Mouse (Mus musculus) erythroid progenitor cell, adult 5-6 weeks (primary cell): ENCODE results near the gene DXBay18. TPM values are rescaled to one million over a fixed set of nuclear protein-coding genes. Genes with fewer than 3 reads are reported as not detected.
"Not testable (repeated sequence)": the region's sequence is repeated elsewhere in the genome, so short reads cannot be mapped to it uniquely, and the experiment has no call there.

Experiments
- ATAC-seq: replicated peaks from 2 replicates; pipeline ENCODE4 v1.8.0; 2016; ENCODE audit warnings: moderate number of reproducible peaks, mild to moderate bottlenecking, moderate TSS enrichment, inconsistent platforms; ENCODE audit not compliant: poor library complexity, low FRiP score, severe bottlenecking
- total RNA-seq, 2 experiments: library from RNA; stranded (forward) in 1 of 2; stranded (reverse) in 1 of 2; fragments of 150-400 nt in 1 of 2; fragments of 186-747, 209-891 nt in 1 of 2; gene quantifications; 2 replicates each; pipeline versions ENCODE4 v1.2.3 to v1.2.4; 2015 to 2017; ENCODE audit warnings: low replicate concordance in 2 of 2

Gene DXBay18
- not detected in 2 replicates for total RNA-seq (2015; ENCODE audit: low replicate concordance)
- not detected in 2 replicates for total RNA-seq (2017; ENCODE audit: low replicate concordance)

GRCm38 (mm10) chrX:73149350-73149749, at the start of gene DXBay18:
Gene DXBay18 (minus strand): TSS chrX:73149450.
- not testable (repeated sequence) for ATAC-seq

- ATAC-seq: not testable (repeated sequence)
Measured at GRCm38 (mm10) chrX:73191934-73192333, 42.7 kb upstream of the DXBay18 start, which contains the start of gene Xlr3b. Gene Xlr3b (plus strand): TSS chrX:73192207.

- not testable (repeated sequence) for ATAC-seq
Measured at GRCm38 (mm10) chrX:73176889-73177288, 27.6 kb upstream of the DXBay18 start, which contains the start of gene Spin2d. Gene Spin2d (minus strand): TSS chrX:73176989.

GRCm38 (mm10) chrX:73148496-73148895, 754 bp downstream of the DXBay18 start, which contains the start of gene Xlr5b:
Gene Xlr5b (plus strand): TSS chrX:73148796.
- not testable (repeated sequence) for ATAC-seq

GRCm38 (mm10) chrX:73143218-73143618, 6.0 kb downstream of the DXBay18 start:
- ATAC-seq: not testable (repeated sequence)

- not testable (repeated sequence) for ATAC-seq
Measured at GRCm38 (mm10) chrX:73122859-73123829, 26.1 kb downstream of the DXBay18 start.

GRCm38 (mm10) chrX:73116747-73117146, 32.5 kb downstream of the DXBay18 start, which contains the start of gene Gm14685:
Gene Gm14685 (plus strand): TSS chrX:73117047.
- ATAC-seq: not testable (repeated sequence)

GRCm38 (mm10) chrX:73096941-73097508, 52.2 kb downstream of the DXBay18 start, which contains the start of gene Xlr3a:
Gene Xlr3a (minus strand): TSS chrX:73097095.
- ATAC-seq: not testable (repeated sequence)

Other genes starting within 250 kb of the DXBay18 start
- gene Cetn2, start 231.0 kb downstream of the DXBay18 start, total RNA-seq (2015; ENCODE audit: low replicate concordance): 13.0 and 23.5 TPM in 2 replicates
- gene Cetn2, start 231.0 kb downstream of the DXBay18 start, total RNA-seq (2017; ENCODE audit: low replicate concordance): 20.4 and 26.8 TPM in 2 replicates
- 14.3 and 17.7 TPM in 2 replicates for gene Nsdhl, start 230.9 kb downstream of the DXBay18 start, total RNA-seq (2015; ENCODE audit: low replicate concordance)
- gene Nsdhl, start 230.9 kb downstream of the DXBay18 start, total RNA-seq (2017; ENCODE audit: low replicate concordance): 10.8 and 16.8 TPM in 2 replicates
- gene Zfp185, start 162.1 kb downstream of the DXBay18 start, total RNA-seq (2015; ENCODE audit: low replicate concordance): not detected in 2 replicates
- not detected in 2 replicates for gene Zfp185, start 162.1 kb downstream of the DXBay18 start, total RNA-seq (2017; ENCODE audit: low replicate concordance)
- gene Pnma5, start 112.3 kb downstream of the DXBay18 start, total RNA-seq (2015; ENCODE audit: low replicate concordance): not detected in 2 replicates
- gene Pnma5, start 112.3 kb downstream of the DXBay18 start, total RNA-seq (2017; ENCODE audit: low replicate concordance): not detected in 2 replicates
- gene Pnma3, start 84.7 kb downstream of the DXBay18 start, total RNA-seq (2015; ENCODE audit: low replicate concordance): not detected in 2 replicates
- not detected in 2 replicates for gene Pnma3, start 84.7 kb downstream of the DXBay18 start, total RNA-seq (2017; ENCODE audit: low replicate concordance)
- gene Xlr4a, start 67.0 kb downstream of the DXBay18 start, total RNA-seq (2015; ENCODE audit: low replicate concordance): 2.9 and 12.2 TPM in 2 replicates
- 2.3 TPM in 1 of 2 replicates, not detected in the other for gene Xlr4a, start 67.0 kb downstream of the DXBay18 start, total RNA-seq (2017; ENCODE audit: low replicate concordance)
- not detected in 2 replicates for gene Xlr3a, start 52.4 kb downstream of the DXBay18 start, total RNA-seq (2015; ENCODE audit: low replicate concordance)
- not detected in 2 replicates for gene Xlr3a, start 52.4 kb downstream of the DXBay18 start, total RNA-seq (2017; ENCODE audit: low replicate concordance)
- gene Gm14685, start 32.4 kb downstream of the DXBay18 start, total RNA-seq (2015; ENCODE audit: low replicate concordance): not detected in 2 replicates
- gene Gm14685, start 32.4 kb downstream of the DXBay18 start, total RNA-seq (2017; ENCODE audit: low replicate concordance): not detected in 2 replicates
- not detected in 2 replicates for gene Xlr5b, start 654 bp downstream of the DXBay18 start, total RNA-seq (2015; ENCODE audit: low replicate concordance)
- not detected in 2 replicates for gene Xlr5b, start 654 bp downstream of the DXBay18 start, total RNA-seq (2017; ENCODE audit: low replicate concordance)
- gene Spin2d, start 27.5 kb upstream of the DXBay18 start, total RNA-seq (2015; ENCODE audit: low replicate concordance): not detected in 2 replicates
- gene Spin2d, start 27.5 kb upstream of the DXBay18 start, total RNA-seq (2017; ENCODE audit: low replicate concordance): not detected in 2 replicates
- not detected in 2 replicates for gene Xlr3b, start 42.8 kb upstream of the DXBay18 start, total RNA-seq (2015; ENCODE audit: low replicate concordance)
- gene Xlr3b, start 42.8 kb upstream of the DXBay18 start, total RNA-seq (2017; ENCODE audit: low replicate concordance): 1.4 TPM in 1 of 2 replicates, not detected in the other
- gene Xlr4b, start 64.9 kb upstream of the DXBay18 start, total RNA-seq (2015; ENCODE audit: low replicate concordance): 2.9 and 10.8 TPM in 2 replicates
- gene Xlr4b, start 64.9 kb upstream of the DXBay18 start, total RNA-seq (2017; ENCODE audit: low replicate concordance): 5.5 TPM in 1 of 2 replicates, not detected in the other
- 1.7 and 1.8 TPM in 2 replicates for gene F8a, start 78.8 kb upstream of the DXBay18 start, total RNA-seq (2015; ENCODE audit: low replicate concordance)
- 1.3 TPM in 2 replicates for gene F8a, start 78.8 kb upstream of the DXBay18 start, total RNA-seq (2017; ENCODE audit: low replicate concordance)
- gene Xlr4c, start 93.7 kb upstream of the DXBay18 start, total RNA-seq (2015; ENCODE audit: low replicate concordance): 7.1 TPM in 1 of 2 replicates, not detected in the other
- 14.4 TPM in 1 of 2 replicates, not detected in the other for gene Xlr4c, start 93.7 kb upstream of the DXBay18 start, total RNA-seq (2017; ENCODE audit: low replicate concordance)
- not detected in 2 replicates for gene Xlr3c, start 115.9 kb upstream of the DXBay18 start, total RNA-seq (2015; ENCODE audit: low replicate concordance)
- not detected in 2 replicates for gene Xlr3c, start 115.9 kb upstream of the DXBay18 start, total RNA-seq (2017; ENCODE audit: low replicate concordance)
- not detected in 2 replicates for gene Xlr5a, start 143.5 kb upstream of the DXBay18 start, total RNA-seq (2015; ENCODE audit: low replicate concordance)
- gene Xlr5a, start 143.5 kb upstream of the DXBay18 start, total RNA-seq (2017; ENCODE audit: low replicate concordance): not detected in 2 replicates
- not detected in 2 replicates for gene Xlr5c, start 143.5 kb upstream of the DXBay18 start, total RNA-seq (2015; ENCODE audit: low replicate concordance)
- gene Xlr5c, start 143.5 kb upstream of the DXBay18 start, total RNA-seq (2017; ENCODE audit: low replicate concordance): not detected in 2 replicates
- not detected in 2 replicates for gene Gm45015, start 187.4 kb upstream of the DXBay18 start, total RNA-seq (2015; ENCODE audit: low replicate concordance)
- not detected in 2 replicates for gene Gm45015, start 187.4 kb upstream of the DXBay18 start, total RNA-seq (2017; ENCODE audit: low replicate concordance)
- 0.42 and 2.9 TPM in 2 replicates for gene Zfp275, start 193.2 kb upstream of the DXBay18 start, total RNA-seq (2015; ENCODE audit: low replicate concordance)
- gene Zfp275, start 193.2 kb upstream of the DXBay18 start, total RNA-seq (2017; ENCODE audit: low replicate concordance): 0.51 and 0.61 TPM in 2 replicates
- gene Gm18336, start 249.3 kb upstream of the DXBay18 start, total RNA-seq (2015; ENCODE audit: low replicate concordance): not detected in 2 replicates
- gene Gm18336, start 249.3 kb upstream of the DXBay18 start, total RNA-seq (2017; ENCODE audit: low replicate concordance): not detected in 2 replicates